Mouse (Mus musculus): ENCODE data around the gene Ass1.

Gene Ass1

DNA sequence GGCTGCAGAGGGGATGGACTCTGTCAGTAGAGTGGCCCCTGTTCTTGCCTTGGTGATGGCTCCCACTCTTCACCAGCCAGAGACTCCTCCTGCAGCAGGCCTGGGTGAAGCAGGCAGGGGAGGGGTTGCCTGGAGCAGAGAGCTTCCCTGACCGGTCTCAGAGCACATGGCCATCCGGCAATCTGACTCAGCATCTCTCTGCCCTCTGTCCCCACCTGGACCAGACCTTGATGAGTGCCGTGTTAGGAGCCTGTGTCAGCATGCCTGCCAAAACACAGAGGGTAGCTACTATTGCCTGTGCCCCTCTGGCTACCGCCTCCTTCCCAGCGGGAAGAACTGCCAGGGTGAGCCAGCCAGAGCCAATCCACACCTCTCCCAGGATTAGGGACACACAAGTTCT is 11.5 kb upstream of the Ass1 start:
- DNase-seq (ENCODE audit: low spot score in 2 of 2): no peak

DNA sequence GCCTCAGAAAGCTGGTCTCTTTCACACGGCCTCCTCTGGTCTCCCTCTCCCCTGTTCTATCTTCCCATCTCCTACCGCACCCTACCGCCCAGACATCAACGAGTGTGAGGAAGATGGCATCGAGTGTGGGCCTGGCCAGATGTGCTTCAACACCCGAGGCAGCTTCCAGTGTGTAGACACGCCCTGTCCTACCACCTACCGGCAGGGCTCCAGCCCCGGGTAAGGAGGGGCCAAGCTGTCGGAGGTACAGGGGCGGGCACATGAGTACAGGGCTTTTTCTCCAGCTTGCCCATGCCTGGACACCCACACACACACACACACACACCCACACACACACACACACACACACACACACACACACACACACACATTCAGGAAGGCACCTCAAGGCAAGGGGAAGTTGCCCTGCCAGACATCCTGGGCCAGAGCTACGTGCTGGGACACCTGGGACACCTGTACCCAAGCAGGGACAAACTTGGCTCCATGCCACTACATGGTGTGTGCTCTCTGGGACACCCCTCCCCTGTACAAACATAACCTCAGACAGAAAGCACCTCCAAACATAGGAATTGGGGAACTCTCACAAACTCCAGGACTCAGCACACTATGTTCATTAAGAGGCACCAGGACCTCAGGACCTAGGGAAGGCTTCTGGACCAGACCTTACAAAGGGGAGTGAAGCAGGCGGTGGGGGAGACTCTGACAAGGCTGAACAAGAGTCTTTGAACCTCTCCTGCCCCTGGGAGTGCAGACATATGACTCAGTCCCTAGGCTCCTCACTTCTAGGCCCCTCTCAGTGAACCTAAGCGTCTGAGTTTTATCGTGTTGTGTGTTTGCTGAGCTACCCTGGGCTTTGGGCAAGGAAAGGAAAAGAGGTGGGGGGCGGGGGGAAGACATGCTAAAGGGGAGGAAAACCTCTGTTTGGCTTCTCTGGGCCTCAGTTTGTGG is 10.7 kb upstream of the Ass1 start:
- DNase-seq (ENCODE audit: low spot score in 2 of 2): no peak

DNA sequence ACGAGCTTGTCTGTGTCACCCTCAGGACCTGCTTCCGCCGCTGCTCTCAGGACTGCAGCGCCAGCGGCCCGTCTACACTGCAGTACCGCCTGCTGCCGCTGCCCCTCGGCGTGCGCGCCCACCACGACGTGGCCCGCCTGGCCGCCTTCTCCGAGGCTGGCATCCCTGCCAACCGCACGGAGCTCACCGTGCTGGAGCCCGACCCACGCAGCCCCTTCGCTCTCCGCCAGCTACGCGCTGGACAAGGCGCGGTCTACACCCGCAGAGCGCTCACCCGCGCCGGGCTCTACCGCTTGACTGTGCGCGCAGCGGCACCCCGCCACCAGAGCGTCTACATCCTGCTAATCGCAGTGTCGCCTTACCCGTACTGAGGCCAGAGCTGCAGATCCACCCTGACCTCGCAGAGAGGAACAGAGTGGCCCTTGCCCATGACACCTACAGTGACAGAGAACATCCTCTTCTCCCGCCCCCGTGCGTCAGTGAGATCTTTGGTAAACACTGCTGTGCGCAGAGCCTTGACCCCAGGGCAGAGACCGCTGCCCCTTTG is 9.9 kb upstream of the Ass1 start:
- peak in 1 of 2 experiments; percentile 24 for DNase-seq (ENCODE audit: low spot score in 2 of 2)

DNA sequence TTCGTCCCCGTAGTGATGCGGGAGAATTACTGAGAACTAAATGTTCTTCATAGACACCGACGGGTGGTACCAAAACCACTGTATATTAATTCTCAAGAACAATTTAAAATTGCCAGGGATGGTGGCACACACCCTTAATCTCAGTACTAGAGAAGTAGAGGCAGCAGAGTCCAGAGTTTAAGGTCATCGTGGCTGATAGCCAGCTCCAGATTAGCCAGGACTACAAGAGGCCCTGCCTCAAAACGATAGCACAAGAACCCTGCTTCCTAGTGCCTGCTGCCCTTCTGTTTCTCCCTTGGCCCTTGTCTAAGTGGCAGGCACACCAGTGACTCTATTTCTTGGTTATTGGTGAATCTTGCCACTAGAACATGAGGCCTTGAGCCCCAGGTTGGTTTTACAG is 9.1 kb upstream of the Ass1 start:
- DNase-seq (ENCODE audit: low spot score in 2 of 2): no peak

DNA sequence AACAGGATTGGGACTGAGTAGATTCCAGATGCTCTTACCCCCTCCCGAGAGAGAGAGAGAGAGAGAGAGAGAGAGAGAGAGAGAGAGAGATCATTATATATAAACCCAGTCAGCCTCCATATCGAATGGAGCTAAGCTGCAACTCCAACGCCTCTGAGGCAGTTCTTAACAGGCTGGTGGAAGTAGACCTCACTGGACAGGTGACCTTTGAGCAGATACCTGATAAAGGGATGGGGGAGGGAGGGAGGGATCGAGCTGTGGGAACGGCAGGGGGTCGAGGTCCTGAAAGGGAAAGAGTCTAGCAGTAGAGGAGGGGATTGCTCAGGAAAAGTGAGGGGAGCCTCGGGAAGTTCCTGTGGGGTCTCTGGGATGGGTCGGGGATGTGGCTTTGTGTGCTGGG is 8.0 kb upstream of the Ass1 start:
- DNase-seq (ENCODE audit: low spot score in 2 of 2): no peak

DNA sequence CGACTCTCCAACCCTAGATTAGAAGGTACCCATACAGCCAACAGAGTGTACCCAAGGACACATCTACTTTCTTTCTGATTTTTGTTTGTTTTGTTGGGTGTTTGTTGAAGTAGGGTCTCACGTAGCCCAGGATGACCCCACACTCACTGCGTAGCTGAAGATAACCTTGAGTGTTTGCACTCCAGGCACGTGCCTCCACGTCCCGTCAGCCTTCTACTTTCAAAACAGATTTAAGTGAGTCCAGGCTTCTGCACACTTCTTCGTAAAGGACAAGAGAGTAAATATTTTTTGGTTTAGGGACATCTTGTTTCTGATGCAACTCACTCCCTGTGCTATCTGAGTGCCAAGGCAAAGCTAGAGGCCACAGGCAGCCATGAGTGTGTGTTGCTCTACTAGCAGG is 6.8 kb upstream of the Ass1 start:
- DNase-seq (ENCODE audit: low spot score in 2 of 2): no peak

DNA sequence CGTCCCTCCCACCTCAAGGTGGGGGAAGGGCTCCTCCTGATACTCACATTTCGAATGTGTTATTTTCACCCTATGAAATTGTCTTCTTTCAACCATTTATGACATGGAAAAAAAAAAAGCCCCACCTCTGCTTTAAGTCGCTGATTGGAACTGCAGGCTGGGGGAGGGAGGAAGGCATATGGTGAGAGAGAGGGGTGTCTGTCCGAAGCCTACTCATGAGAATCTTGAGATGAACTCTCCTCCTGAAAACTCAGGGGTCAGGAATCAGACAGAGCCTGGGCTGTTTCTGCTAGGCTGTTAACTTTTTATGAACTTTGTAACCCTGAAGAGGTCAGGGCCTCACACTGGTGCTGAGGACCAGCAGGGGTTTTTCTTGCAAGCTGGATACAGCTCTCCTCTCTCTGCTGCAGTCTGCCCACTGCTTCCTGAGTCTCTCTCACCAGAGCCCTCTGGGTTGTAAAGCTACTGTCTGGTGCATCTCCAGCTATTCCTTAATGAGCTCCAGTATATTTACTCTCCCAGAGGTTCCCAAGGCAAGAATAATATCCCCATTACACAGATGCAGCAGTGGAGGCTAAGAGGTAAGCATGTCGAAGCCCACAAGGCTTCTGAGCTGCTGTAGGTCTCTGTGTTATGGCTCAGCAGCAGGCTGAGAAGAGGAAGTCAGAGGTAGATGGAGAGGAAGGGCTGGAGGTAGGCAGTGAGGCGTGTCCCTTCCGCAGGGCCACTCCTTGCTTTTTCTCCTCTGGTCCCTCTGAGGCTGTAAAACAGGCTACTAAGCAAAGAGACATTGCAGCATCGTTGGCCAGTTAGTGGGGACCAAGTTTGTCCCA is 6.1 kb upstream of the Ass1 start:
- DNase-seq (ENCODE audit: low spot score in 2 of 2): no peak

DNA sequence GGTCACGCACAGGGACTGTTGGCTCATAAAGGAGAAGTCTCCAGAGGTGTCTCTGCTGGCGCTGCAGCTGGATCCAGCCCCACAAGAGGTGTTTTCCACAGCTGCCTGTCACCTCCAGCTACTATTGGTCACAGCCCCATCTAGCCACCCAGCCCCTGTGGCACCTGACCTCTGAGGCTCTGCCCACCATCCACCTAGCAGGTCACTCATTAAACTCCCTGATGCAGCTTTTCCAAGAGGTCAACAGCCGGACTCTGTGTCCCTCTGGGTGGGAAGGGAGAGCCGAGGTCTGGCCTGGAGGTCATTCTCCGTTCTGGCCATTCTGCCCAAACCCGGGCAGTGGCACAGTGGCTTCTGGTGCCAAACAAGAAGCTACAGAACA is 5.5 kb upstream of the Ass1 start:
- no peak for DNase-seq (ENCODE audit: low spot score in 2 of 2)

DNA sequence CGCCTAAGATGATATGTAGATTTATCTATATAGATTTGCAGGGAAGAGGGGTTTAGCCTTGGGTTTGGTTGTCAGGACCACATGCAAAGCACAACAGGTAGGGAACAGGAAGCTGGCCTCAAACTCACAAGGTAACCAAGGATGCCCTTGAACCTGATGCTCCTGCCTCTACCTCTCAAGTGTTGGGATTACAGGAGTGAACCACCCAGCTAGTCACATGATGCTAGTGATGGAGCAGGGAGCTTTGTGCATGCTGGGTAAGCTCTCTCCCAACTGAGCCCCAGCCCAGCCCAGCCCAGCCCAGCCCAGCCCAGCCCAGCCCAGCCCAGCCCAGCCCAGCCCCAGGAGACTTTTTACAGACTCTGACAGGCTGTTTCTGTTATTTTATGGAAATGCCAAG is 2.5 kb upstream of the Ass1 start:
- DNase-seq (ENCODE audit: low spot score in 2 of 2): no peak

DNA sequence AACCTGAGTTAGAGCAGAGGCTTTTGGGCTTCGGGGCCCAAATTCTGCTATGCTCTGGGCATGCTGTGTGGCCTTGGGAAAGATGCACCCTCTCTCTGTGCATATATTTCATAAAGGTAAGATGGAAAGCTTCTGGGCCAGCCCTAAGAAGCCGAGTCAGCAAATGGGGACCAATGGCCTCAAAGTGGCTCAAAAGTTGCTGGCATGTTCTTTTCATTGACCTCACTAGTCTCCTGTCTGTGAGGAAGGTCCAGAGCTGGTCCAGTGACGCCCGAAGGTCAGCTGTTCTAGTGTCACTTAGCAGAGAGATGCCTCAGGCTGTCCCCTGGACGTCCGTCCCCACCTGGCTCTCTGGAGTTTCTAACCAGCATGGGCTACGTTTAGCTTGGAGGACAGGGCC is 1.1 kb upstream of the Ass1 start:
- DNase-seq (ENCODE audit: low spot score in 2 of 2): no peak

DNA sequence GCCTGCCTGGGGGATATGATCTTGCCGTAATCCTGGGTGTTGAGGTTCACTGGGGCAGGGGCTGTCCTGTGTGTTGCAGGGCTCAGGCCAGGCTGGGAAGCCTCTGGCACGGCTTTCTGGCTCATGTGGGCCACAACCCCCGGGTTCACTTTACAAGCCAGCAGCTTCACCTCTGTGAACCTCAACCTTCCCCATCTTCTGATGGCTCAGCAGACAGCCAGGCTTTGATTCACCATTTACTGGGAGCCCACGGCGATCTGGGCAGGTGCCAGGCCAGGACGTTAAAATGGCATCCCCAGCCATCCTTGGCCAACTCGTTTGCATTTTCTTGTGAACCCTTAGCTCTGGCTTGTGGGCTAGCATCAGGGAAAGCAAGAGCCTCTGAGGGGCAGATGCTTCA is 527 bp upstream of the Ass1 start:
- peak in 1 of 2 experiments; percentile 7 for DNase-seq (ENCODE audit: low spot score in 2 of 2)

DNA sequence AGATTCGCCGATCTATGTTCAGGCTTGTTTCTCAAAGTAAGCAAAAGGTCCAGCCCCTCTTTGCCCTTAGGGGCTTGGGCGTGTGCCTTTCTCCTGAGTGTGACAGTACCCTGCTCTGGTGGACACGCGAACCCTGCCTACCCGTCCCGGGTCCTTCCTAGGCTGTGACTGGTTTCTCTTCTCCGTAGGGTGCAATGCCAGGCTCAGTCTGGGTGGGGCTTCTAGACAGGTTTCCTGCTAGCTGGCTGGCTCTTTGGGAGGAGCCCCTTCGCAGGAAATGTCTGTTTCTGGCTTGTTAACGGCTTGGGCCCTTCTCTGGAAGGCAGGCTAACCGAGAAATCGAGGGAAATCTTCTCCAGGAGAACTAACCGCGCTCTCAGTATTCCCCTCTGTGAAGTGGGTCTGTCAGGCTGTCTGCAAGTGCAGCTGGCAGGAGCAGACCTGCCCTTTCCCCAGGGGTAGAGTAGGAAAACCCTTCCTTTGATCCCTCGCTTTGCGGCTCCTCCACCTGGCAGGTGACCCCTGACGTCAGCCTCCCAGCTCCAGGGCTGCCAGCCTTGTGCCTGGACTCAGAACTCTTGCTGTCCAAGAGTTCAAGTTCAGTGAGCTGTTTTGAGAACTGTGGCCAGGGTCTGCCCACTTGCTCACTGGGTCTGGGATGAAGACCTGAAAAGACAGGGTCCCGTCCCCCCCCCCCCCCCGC is 827 bp downstream of the Ass1 start:
- DNase-seq (ENCODE audit: low spot score in 2 of 2): no peak

DNA sequence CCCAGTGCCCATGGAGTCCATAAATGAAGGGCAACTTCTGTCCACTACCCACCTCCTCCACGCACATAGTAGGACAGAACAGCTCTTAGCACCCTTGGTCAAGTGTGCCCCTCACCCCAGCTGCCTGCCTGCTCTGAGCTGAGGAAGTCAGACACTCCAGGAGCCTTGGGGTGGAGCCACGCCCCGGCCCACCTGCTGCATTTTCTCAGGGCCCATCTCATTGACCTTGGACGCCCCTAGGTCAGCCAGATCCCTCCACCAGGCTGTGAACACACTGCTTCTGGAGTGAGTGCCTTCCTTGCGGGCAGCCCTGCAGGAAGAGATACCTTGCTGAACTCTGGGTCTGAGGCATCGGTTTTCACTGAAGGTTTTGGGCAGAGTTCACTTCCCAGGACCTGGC is 1.6 kb downstream of the Ass1 start:
- DNase-seq (ENCODE audit: low spot score in 2 of 2): no peak

DNA sequence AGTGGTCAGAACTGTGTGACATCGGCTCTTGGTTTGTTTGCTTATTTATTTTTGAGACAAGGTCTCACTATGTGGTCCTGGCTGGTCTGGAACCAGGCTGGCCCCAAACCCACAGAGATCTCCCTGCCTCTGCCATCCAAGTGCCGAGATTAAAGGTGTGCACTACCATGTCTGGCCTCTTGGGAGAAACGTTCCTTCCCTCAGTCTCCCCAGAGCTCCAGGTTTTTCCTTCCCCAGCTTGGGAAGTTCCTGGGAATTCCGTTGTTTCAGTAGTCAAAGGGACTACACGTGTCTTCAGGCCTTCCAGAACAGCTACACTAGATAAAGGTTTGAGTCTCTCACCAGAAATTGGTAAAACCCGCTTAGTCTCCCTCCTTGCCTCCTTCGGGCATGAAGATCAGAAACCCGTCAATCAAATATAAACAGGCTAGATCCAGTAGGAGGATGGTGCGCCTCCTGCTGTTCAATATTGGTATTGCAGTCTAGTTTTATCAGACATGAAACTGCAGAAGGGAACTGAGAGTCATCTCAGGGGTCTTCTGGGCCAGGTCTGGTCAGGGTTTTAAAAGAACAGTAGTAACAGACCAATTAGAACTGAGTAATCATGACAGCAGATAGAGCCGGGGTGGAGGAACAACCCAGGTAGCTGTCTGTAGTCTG is 2.5 kb downstream of the Ass1 start:
- DNase-seq (ENCODE audit: low spot score in 2 of 2): peak in 1 of 2 experiments; percentile 39

DNA sequence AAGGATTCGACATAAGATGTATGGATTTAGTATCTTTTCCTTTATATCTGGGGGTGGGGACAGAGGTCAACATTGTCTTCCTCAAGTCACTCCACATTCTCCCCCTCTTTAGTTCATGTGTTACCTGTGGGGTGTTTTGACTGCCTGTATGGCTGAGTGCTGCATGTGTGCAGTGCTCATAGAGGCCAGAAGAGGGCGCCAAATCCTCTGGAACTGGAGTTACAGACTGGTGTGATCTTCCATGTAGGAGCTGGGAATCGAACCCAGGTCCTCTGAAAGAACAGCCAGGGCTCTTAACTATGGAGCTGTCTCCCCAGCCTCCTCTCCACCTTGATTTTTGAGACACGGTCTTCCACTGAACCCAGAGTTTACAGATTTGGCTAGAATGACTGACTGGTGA is 3.9 kb downstream of the Ass1 start:
- no peak for DNase-seq (ENCODE audit: low spot score in 2 of 2)

DNA sequence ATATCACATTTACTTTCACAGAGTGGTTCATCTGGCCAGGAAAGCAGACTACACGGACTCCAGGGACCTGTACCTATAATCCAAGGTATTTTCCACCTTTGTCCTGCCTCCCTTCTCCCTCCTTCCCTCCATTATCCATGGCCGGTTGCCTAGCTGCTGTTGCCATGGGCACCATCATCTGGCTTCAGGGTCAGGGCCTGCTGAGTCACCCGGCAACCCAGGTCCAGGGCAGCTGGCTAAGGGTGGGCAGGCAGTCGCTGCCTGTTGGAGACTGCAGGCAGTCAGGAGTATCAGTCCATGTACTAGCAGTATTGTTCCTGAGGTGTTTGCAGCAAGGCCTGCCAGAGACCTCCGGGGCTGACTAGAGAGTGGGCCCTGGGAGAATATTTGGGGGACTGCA is 4.7 kb downstream of the Ass1 start:
- no peak for DNase-seq (ENCODE audit: low spot score in 2 of 2)

DNA sequence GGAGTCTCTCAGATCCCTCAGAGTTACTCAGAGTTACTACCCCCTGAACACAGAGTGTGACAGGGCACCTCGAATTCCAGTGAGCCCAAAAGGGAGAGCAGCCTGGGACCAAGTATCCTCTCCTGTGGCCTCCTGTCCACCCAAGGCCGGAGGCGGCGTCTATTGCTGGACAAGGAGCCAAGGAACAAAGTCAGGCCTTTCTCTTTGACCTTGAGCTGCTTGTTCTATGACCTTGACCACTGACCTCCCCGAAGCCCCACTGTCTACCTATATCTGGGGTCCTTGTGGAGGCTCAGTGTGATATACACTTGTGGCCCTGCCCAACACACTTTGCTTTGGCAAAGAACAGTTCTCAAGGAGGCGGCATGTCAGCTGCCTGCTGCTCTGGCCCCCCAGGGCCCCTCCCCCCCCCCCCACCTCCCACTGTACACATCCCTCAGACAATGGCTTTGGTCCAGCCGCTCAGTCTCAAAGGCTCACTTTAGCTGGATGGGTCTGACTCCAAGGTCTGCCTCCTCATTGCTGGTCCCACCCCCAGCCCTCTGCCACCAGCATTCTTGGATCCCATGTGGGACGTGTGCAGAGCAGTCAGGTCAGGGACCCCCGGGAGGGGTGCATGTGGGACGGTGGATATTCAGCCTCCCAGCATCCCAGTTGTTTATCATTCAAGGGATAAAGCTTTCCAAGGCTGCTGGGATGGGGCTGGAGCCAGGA is 6.3 kb downstream of the Ass1 start:
- DNase-seq (ENCODE audit: low spot score in 2 of 2): no peak

DNA sequence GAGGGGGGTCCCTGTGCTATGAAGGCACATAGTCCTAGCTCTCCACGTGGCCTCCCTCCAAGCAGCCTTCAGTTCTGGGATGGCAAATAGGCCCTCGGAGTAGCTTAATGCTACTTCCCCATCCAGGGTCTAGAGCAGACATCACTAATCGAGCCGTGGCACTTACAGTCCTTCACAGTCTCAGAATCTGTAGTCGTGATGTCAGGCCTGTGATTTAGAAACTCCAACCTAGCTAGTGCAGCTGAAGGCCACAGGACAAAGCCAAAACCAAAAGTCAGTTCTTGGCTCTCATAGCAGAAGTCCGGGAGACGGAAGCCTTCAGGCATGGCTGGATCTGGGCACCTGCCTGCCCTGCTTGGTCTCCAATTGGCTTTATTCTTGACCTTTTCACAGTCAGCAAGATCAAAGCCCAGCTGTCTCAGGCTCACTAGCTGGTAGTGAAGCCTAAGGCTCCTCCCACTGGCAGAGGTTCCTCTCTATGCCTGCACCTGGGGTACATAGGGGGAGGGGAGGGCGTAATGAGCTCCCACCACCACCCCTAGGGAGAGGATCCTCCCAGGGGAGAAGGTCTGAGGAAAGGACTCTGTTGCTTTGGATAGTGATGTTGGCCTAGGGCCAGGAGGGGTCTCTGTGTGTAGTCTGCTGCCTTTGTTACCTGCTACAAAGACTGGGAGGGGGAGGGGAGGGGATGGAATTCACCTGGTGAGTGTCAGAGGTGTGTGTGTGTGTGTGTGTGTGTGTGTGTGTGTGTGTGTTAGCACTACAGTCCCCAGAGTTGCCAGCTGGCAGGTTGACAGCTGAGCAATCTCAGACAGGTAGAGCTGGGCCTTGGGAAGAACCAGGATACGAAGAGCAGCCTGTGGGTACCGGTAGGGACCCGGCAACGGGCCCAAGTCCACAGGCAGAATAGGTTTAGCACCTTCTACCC is 7.5 kb downstream of the Ass1 start:
- no peak for DNase-seq (ENCODE audit: low spot score in 2 of 2)

DNA sequence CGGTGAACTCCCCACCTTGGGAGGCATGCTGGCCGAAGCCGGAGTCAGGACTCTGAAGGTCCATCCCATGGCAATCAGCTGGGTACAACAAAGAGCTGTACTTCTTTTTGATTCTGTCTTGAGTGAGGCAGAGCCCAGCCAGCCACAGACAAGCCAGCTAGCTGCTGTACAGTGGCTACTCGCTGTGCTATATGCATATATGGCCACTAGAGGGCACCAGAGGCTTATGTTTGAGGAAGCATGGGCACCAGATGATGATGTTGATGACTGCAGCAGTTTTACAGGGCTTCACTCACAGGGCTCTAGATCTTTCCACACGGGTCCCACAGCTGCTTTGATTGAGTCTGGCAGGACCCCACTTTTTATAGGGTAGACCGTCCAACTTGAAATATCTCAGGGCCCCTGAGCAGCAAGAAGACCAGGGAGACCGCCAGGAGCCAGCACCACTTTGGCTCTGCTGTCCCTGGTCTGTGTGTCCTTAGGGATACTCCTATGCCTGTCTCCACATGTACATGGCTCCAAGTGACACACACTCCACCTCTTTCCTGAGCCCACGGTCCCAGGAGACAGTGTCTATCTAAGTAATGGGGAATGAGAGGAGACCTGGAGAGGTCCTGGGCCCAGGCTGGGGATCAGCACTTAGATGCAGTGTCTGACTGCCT is 13.0 kb downstream of the Ass1 start:
- DNase-seq (ENCODE audit: low spot score in 2 of 2): peak; percentile 82 to 90
